Mouse (Mus musculus) embryo, embryonic 9.5 days (tissue): ENCODE measurements at regions not wholly inside any gene's neighbourhood (a gene's known extent, or its start where the extent isn't known, plus 50 kb on each side); places are given as distances from the start of the nearest gene placed in this dataset.
A peak's percentile ranks its signal among the peaks of the same experiment; 100 is the strongest.

ENCODE experiments used
- DNase-seq: peaks from one replicate; pipeline ENCODE4 v3.0.0-alpha.2; 2017; ENCODE audit errors: extremely low spot score

- no peak for DNase-seq
Observed at GRCm38 (mm10) chr1:28144824-28145223, 635.2 kb downstream of the Gm597 start.

- DNase-seq = no peak
Observed at GRCm38 (mm10) chr1:28102021-28102526, 678.0 kb downstream of the Gm597 start.

- DNase-seq = no peak
Observed at GRCm38 (mm10) chr1:28084456-28084855, 695.6 kb downstream of the Gm597 start.

- DNase-seq = no peak
Observed at GRCm38 (mm10) chr1:28053980-28054379, 726.1 kb downstream of the Gm597 start.

GRCm38 (mm10) chr1:28047964-28048363 is 732.1 kb downstream of the Gm597 start:
- DNase-seq = no peak

- DNase-seq = no peak
Observed at GRCm38 (mm10) chr1:28047379-28047778, 732.7 kb downstream of the Gm597 start.

- DNase-seq = no peak
Observed at GRCm38 (mm10) chr1:28045695-28046094, 734.4 kb downstream of the Gm597 start.

- peak; percentile 1 for DNase-seq
Observed at GRCm38 (mm10) chr1:28025720-28026119, 754.3 kb downstream of the Gm597 start.

- no peak for DNase-seq
Observed at GRCm38 (mm10) chr1:27998434-27998833, 781.6 kb downstream of the Gm597 start.

GRCm38 (mm10) chr1:27963369-27963768 is 816.7 kb downstream of the Gm597 start:
- no peak for DNase-seq
